Mouse (Mus musculus): ENCODE data around the gene 1810055G02Rik. TPM values are rescaled to one million over a fixed set of nuclear protein-coding genes. Genes with fewer than 3 reads are reported as not detected.

The 1810055G02Rik gene
- total RNA-seq, 1 experiment from 2014 or later = 21.2 TPM

DNA sequence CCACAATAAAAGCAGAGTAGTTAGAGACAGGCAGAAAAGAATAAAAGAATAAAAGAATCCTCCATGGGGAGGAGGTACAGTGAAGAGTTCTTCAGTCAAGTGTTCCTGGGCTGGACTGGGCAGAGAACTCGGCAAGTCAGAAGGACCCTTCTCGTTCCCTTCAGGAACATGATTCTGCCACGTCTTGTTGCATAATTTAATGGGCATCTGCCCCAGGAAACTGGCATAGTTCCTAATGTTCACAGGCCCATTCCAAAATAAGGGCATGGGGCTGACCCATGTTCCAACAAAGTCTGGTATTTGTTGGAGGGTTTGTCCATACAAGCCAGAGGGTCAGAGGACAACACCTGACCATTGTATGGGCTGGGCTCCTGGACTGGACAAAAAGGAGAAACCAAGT is 13.1 kb upstream of the 1810055G02Rik start:
- no peak for DNase-seq

DNA sequence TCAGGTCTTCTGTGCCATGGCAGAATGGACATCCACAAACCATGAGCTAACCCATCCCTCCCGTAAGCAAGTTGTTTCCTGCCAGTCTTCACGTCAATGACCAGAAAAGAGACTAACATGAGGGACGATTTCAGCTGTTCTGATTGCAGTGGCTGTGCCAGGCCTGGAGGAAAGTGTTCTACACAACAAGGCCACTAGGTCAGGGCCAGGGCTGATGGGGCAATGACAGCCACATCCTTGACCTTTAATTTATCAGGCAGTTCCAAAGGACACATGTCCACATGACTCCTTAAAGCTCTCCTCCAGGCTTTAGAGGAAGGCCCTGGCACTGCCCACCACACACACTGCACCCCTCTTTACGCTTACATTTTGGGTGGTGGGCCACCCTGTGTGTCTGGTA is 12.6 kb upstream of the 1810055G02Rik start:
- DNase-seq = peak; percentile 76

DNA sequence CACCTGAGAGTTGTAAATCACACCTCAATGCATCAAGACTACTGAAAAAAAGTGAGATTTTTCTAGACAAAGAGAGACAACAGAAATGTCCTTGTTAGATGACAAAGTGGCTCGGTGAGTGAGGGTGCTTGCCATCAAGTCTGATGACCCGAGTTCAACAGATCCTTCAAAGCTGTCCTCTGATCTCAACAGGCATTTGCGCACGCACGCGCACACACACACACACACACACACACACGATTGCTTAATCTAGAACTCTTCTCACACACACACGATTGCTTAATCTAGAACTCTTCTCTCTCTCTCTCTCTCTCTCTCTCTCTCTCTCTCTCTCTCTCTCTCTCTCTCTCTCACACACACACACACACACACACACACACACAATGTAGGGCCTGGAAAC is 12.1 kb upstream of the 1810055G02Rik start:
- DNase-seq = no peak

DNA sequence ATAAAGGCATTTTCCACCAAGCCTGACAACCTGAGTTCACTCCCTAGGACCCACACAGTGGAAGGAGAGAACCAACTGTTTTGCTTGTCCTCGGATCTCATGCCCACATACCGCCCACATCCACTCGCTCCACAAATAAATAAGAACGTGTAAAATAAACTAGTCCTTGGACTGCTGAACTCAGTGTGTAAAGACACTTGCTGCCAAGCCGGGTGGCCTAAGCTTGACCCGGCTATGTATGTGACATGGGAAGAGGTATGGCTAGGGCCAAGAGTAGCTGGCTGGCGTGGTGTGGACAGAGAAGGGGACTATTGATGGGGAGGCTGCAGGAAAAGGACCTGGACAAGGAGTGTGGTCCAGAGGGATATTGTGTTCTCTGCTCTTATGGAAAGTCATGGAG is 10.1 kb upstream of the 1810055G02Rik start:
- DNase-seq = no peak

DNA sequence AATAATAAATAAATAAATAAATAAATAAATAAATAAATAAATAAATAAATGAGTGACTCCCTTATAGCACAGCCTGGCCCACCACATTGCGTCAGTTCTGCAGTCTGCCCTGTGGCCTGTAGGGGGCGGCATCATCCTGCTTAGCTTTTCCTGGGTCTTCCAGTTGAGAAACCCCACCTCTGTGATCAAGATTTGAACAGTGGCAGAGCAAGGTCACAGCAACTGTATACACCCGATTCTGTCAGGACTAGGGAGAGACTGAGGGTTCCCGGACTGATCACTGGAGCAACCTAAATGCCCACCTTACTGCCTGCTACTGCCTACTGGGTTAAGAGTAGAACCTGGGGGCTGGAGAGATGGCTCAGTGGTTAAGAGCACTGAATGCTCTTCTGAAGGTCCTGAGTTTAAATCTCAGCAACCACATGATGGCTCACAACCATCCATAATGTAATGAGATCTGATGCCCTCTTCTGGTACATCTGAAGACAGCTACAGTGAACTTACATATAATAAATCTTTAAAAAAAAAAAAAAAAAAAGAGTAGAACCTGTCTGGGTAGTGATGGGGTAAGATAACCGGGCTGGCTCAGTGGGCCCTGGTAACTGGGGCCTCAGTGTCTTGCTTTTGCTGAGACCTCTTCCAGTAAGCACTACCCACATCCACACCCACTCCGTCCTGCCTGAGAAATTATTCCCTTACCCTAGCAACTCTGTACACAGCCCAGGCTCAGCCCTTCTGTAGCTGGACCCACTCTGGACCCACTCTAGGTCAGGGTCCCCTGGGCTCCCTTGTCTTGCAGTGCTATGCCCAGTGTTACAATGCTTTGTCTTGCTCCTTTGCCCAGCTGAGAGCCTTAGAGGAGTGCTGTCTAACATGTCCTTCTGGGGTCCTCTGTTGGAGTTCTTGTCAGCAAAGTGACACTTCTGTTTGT is 8.3 kb upstream of the 1810055G02Rik start:
- peak; percentile 71 for DNase-seq

DNA sequence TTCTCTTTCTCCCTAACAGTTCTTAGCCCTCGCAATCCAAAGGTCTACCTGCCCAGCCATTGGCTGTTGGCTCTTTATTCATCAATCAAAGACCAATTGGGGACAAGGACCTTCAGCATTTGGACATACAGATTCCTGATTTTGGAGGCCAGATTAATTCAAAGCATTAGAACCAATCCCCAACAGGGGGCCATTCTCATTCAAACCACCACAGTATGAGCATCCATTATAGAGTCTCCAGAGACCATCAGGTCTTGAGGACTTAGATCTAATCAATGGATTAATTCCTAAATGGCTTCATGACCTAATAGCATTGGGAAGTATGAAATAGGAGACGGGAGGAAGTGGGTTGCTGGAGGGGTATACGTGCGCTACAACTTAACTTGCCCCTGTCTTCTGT is 5.6 kb upstream of the 1810055G02Rik start:
- DNase-seq = no peak

GRCm38 (mm10) chr19:3706258-3706657 is 1.8 kb upstream of the 1810055G02Rik start:
- no peak for DNase-seq

- DNase-seq = no peak
These were observed 540 bp upstream of the 1810055G02Rik start for GRCm38 (mm10) chr19:3707553-3707952.

- DNase-seq = no peak
These were observed 1.1 kb downstream of the 1810055G02Rik start for GRCm38 (mm10) chr19:3709013-3709787.

GRCm38 (mm10) chr19:3710436-3710835 is 2.3 kb downstream of the 1810055G02Rik start:
- DNase-seq = no peak

DNA sequence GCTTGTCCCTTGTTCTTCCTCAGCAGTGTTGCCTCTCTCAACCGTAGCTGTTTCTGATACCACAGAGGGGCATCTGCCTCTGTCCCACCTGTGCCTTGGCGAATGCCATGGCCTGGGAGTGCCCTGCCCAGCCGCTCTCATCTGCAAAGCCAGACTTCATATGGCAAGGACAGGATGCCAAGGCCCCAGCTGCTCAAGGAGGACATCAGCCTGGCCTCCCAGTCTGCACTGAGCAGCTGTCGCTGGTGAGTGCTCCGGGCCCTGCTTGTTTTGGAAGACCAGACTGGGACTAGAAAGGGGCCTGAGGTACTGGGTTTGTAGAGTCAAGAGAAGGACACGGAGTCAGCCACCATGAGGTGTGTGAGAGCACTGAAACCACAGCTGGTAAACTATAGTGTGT is 6.3 kb downstream of the 1810055G02Rik start:
- no peak for DNase-seq

GRCm38 (mm10) chr19:3718481-3719361 is 10.6 kb downstream of the 1810055G02Rik start:
- peak; percentile 61 for DNase-seq

DNA sequence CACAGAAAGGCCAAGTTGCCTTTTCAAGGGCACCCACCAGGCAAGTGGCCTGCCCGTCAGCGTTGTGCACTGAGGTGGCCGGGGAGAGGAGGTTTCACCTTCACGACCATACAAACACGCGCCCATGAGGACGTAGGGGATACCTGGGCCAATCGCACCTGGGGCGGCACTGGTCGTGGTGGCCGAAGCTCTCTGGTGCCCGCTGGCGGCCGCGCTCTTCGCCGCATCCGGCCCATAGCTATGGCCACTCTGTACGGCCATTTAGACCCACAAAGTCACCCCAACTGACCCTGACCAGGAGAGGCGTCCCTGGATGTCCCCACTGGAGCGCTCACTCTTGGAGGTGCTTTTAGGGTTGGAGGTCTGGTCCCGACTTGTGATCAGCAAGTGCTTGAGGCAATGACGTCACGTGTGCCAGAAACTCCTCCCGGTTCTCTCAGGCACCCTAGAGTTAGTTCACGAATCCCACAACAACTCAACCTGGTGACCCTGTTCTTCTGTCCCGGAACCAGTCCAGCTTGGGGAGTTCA is 11.3 kb downstream of the 1810055G02Rik start:
- DNase-seq = peak; percentile 68

GRCm38 (mm10) chr19:3723170-3723569 is 15.1 kb downstream of the 1810055G02Rik start:
- no peak for DNase-seq

DNA sequence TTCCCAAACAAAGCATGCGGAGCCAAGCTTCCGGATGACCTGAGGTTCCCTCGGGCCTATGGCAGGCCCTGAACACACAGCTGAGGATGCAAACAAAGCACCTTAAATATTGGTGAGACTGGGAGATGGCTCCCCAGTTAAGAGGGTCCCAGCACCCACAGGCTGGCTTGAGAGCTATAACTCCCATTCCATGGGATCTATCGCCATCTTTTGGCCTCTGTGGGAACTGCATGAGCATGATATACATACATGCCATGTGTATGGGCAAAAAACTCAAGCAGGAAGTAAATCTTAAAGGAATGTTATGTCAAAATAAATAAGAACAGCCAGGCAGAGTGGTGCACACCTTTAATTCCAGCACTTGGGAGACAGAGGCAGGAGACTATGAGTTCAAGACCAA is 15.8 kb downstream of the 1810055G02Rik start:
- no peak for DNase-seq

- peak; percentile 66 for DNase-seq
These were observed 16.7 kb downstream of the 1810055G02Rik start for GRCm38 (mm10) chr19:3724779-3725178.

GRCm38 (mm10) chr19:3728901-3729300 is 20.8 kb downstream of the 1810055G02Rik start:
- no peak for DNase-seq

GRCm38 (mm10) chr19:3730781-3731646 is 22.9 kb downstream of the 1810055G02Rik start:
- DNase-seq = no peak

DNA sequence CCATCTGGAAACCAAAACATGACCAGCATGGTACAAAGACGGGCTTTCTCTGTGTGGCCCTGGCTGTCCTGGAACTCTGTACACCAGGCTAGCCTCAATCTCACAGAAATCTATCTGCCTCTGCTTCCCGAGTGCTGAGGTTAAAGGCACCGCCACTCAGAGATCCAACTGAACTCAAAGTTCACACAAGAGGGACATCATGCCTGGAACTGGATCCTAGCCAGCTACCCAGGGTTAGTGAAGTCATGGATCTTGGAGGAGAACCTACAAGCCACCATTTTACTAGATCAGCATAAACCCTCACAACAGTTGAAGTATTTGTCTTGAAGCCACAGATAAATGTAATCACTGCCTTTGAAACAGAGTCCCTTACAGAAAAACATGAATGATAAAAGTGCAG is 27.9 kb downstream of the 1810055G02Rik start:
- DNase-seq = no peak

- DNase-seq = no peak
These were observed 31.6 kb downstream of the 1810055G02Rik start for GRCm38 (mm10) chr19:3739650-3740049.

DNA sequence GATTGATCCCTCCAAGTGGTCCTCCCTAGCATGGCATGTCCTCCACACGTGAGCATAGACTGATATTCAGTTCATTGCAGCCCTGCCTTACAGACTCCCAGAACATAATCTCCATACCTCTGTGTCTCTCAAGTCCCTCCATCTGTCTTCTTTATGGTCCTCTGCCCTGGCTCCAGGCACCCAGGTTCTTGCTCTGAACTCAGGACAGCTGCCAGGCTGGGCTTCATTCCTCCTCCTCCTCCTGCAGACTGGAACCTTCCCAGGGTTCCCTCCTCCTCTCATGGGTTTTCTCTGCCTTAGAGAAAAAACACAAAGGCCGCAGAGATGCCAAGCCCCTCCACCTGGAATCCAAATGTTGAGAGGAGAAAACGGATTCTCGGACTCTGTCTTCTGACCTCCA is 34.6 kb downstream of the 1810055G02Rik start:
- DNase-seq = no peak
